Mouse (Mus musculus) fat pad, adult 2 months (tissue): ENCODE measurements around the gene Gm5938.

Experiments
- DNase-seq: peaks from one replicate; pipeline ENCODE4 v3.0.0-alpha.2; 2011; ENCODE audit warnings: low read depth, low spot score; ENCODE audit errors: extremely low read depth

Gene Gm5938

GRCm38 (mm10) chrX:78125167-78125566, at the start of gene Gm5938:
Gene Gm5938 (plus strand): TSS chrX:78125467.
- DNase-seq, result no peak

DNA sequence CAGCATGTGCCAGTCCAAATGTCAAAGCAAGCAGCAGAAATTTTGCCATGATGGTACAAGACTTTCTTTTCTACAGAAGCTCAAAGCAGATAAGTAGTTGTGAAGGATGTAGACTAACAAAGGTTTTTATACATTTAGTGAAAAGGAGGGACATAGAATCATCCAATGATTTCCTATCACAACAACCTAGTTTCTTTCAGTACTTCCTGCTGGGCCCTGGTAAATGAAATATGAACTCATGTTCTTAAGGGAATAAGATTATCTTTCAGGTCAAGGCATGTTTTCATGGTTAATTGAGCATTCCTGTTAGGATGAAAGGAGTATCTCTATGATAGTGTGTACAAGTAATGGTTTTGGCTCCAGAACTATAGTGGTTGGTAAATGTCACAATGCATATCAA, 34.0 kb upstream of the Gm5938 start, which contains the start of gene Obp1a:
Gene Obp1a (minus strand): TSS at position 101 of the 400 bp plus-strand sequence.
- DNase-seq, result no peak
